Mouse (Mus musculus) hindbrain, embryonic 12.5 days (tissue): ENCODE measurements around the gene Uck1. TPM values are rescaled to one million over a fixed set of nuclear protein-coding genes. Genes with fewer than 3 reads are reported as not detected.
A peak's percentile ranks its signal among the peaks of the same experiment; 100 is the strongest.

Experiments
- ATAC-seq: fragments of 200-750 bp; cut with Nextera tagmentation; 2 replicates; pipeline ENCODE4 v1.8.0; 2017; ENCODE audit warnings: moderate TSS enrichment; ENCODE audit not compliant: low FRiP score
- H3K27ac ChIP-seq: fragments of 300-500 bp; sonication (generic); 2 replicates; pipeline ENCODE4 v1.5.1; 2016; ENCODE audit warnings: mild to moderate bottlenecking
- H3K27me3 ChIP-seq: fragments of 300-500 bp; sonication (generic); 2 replicates; pipeline ENCODE4 v1.6.1; 2016; ENCODE audit warnings: mild to moderate bottlenecking
- H3K36me3 ChIP-seq: fragments of 300-500 bp; sonication (generic); 2 replicates; pipeline ENCODE4 v1.6.1; 2016; ENCODE audit warnings: mild to moderate bottlenecking
- H3K4me1 ChIP-seq: fragments of 300-500 bp; sonication (generic); 2 replicates; pipeline ENCODE4 v1.6.1; 2016
- H3K4me2 ChIP-seq: fragments of 300-500 bp; sonication (generic); replicated peaks from 2 replicates; pipeline ENCODE4 v1.6.1; 2016; ENCODE audit warnings: mild to moderate bottlenecking
- H3K4me3 ChIP-seq: fragments of 300-500 bp; sonication (generic); 2 replicates; pipeline ENCODE4 v1.5.1; 2016; ENCODE audit warnings: mild to moderate bottlenecking
- H3K9ac ChIP-seq: fragments of 300-500 bp; sonication (generic); 2 replicates; pipeline ENCODE4 v1.6.1; 2016; ENCODE audit warnings: mild to moderate bottlenecking, moderate library complexity
- H3K9me3 ChIP-seq: fragments of 300-500 bp; sonication (generic); replicated peaks from 2 replicates; pipeline ENCODE4 v1.6.1; 2016; ENCODE audit warnings: mild to moderate bottlenecking
- WGBS: fragments of 180-500 bp; shearing (Covaris S2); methylation state at CpG from one replicate; pipeline ENCODE4 v1.1.7; 2016; 5-methylcytosine and 5-hydroxymethylcytosine counted together
- polyA plus RNA-seq: library from polyadenylated mRNA; unstranded; fragments of >200 nt; fragmentation: Nextera tagmentation; extraction: Ambion mirVana; gene quantifications from 2 replicates; pipeline ENCODE4 v1.2.1, GENCODE M21; 2016

Uck1 gene
- polyA plus RNA-seq, 1 experiment from 2014 or later: 67.3 TPM

DNA sequence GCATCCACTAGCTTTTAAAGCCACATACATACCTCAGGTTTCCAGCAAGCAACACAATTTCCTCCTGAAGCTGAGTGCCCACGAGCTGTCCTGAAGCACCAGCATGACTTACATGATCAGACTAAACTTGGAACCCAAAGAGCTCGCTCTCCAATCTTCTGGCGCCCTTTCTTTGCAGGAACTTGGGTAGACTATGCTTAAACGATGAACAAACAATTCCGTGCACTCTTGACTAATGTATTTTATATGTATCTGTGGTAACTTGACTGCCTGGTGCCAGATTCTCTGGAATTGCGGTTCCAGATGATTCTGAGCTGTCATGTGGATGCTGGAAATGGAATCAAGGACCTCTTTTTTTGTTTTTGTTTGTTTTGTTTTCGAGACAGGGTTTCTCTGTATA is 24.5 kb downstream of the Uck1 start:
- H3K36me3 ChIP-seq: peaks cover 35% of the 10 kb centered on the region
- H3K4me3 ChIP-seq: peak overlapping the region; percentile 52
- peak overlapping the region; percentile 68 for H3K9ac ChIP-seq
- H3K27me3 ChIP-seq: no peaks in the 10 kb centered on the region
- H3K4me2 ChIP-seq: peak overlapping the region; percentile 68
- peaks cover 22% of the 10 kb centered on the region for H3K4me1 ChIP-seq
- no peak for ATAC-seq
- H3K27ac ChIP-seq: peak overlapping the region; percentile 77
- WGBS: 42% methylated on average over 7 of the region's 7 CpGs
- no peaks in the 10 kb centered on the region for H3K9me3 ChIP-seq

GRCm38 (mm10) chr2:32222057-32222456 is 37.9 kb downstream of the Uck1 start:
- peaks cover 100% of the 10 kb centered on the region for H3K36me3 ChIP-seq
- H3K27ac ChIP-seq: no peak overlapping the region
- no peak overlapping the region for H3K4me2 ChIP-seq
- no peak overlapping the region for H3K9ac ChIP-seq
- 89% methylated on average over 10 of the region's 10 CpGs for WGBS
- no peak for ATAC-seq
- H3K4me3 ChIP-seq: no peak overlapping the region
- H3K9me3 ChIP-seq: no peaks in the 10 kb centered on the region
- no peaks in the 10 kb centered on the region for H3K27me3 ChIP-seq
- no peaks in the 10 kb centered on the region for H3K4me1 ChIP-seq

- no peak overlapping the region for H3K4me3 ChIP-seq
- H3K27me3 ChIP-seq: no peaks in the 10 kb centered on the region
- no peak for ATAC-seq
- 94% methylated on average over 7 of the region's 7 CpGs for WGBS
- H3K9me3 ChIP-seq: no peaks in the 10 kb centered on the region
- peaks cover 100% of the 10 kb centered on the region for H3K36me3 ChIP-seq
- no peak overlapping the region for H3K27ac ChIP-seq
- no peak overlapping the region for H3K9ac ChIP-seq
- H3K4me1 ChIP-seq: no peaks in the 10 kb centered on the region
- no peak overlapping the region for H3K4me2 ChIP-seq
These were observed 38.4 kb downstream of the Uck1 start for GRCm38 (mm10) chr2:32221577-32221976.

DNA sequence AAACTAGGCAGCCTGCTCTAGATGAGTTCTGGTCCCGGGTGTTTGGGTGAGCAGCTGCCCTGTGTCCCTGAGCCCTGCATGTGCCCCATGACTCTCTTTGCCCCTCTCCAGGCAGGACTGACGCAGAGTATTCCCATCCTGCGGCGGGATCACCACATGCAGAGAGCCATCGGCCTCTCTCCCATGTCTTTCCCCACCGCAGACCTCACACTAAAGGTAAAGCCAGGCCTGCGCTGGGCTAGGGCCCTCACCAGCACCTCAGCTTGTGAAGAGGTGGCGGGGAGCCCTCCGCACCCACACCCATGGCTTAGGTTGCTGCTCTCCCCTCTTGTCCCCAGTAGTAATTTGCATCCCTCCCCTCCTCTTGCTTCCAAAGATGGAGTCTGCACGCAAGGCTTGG is 39.0 kb downstream of the Uck1 start:
- ATAC-seq: no peak
- H3K36me3 ChIP-seq: peaks cover 100% of the 10 kb centered on the region
- WGBS: 95% methylated on average over 10 of the region's 10 CpGs

DNA sequence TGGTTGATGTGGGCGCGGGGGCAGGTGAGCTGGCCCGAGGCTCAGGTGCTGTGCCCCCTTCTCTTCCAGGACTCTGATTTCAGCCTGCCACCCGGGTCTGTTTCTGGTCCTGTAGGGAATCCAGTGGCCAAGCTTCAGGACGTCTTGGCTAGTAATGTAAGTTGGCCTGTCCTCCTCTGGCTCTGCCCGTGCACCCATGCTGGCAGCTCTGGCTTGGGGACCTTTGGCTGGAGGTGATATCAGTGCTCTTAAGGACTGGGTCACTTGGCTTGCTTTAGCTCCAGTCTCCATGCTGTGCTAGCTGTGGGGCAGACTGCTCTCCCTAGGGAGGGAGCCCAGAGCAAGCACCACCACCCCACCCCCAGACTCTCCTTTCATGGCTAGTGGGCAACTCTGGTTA is 39.9 kb downstream of the Uck1 start:
- Histone ChIP-seq H3K27ac (no peak overlapping the region), H3K4me3 (no peak overlapping the region), H3K4me2 (no peak overlapping the region), H3K36me3 (peaks cover 100% of the 10 kb centered on the region), H3K27me3 (no peaks in the 10 kb centered on the region), H3K9me3 (no peaks in the 10 kb centered on the region), H3K4me1 (no peaks in the 10 kb centered on the region), H3K9ac (no peak overlapping the region)
- ATAC-seq: no peak
- 95% methylated on average over 6 of the region's 6 CpGs for WGBS

More for the DNA sequence above, 39.0 kb downstream of the Uck1 start:
- Histone ChIP-seq H3K4me1 (no peaks in the 10 kb centered on the region), H3K4me2 (no peak overlapping the region), H3K4me3 (no peak overlapping the region), H3K9ac (no peak overlapping the region), H3K27ac (no peak overlapping the region), H3K9me3 (no peaks in the 10 kb centered on the region), H3K27me3 (no peaks in the 10 kb centered on the region)

GRCm38 (mm10) chr2:32219501-32219900 is 40.5 kb downstream of the Uck1 start:
- no peak for ATAC-seq
- no peak overlapping the region for H3K9ac ChIP-seq
- no peaks in the 10 kb centered on the region for H3K27me3 ChIP-seq
- no peak overlapping the region for H3K4me3 ChIP-seq
- 95% methylated on average over 14 of the region's 14 CpGs for WGBS
- H3K36me3 ChIP-seq: peaks cover 100% of the 10 kb centered on the region
- no peak overlapping the region for H3K27ac ChIP-seq
- H3K9me3 ChIP-seq: no peaks in the 10 kb centered on the region
- H3K4me1 ChIP-seq: no peaks in the 10 kb centered on the region
- no peak overlapping the region for H3K4me2 ChIP-seq

GRCm38 (mm10) chr2:32218541-32219334 is 41.2 kb downstream of the Uck1 start:
- Histone ChIP-seq H3K27me3 (no peaks in the 10 kb centered on the region), H3K4me3 (no peak overlapping the region), H3K4me2 (no peak overlapping the region), H3K4me1 (no peaks in the 10 kb centered on the region), H3K9me3 (no peaks in the 10 kb centered on the region), H3K36me3 (peaks cover 100% of the 10 kb centered on the region), H3K27ac (no peak overlapping the region), H3K9ac (no peak overlapping the region)
- no peak for ATAC-seq
- 87% methylated on average over 11 of the region's 11 CpGs for WGBS

- H3K4me3 ChIP-seq: no peak overlapping the region
- H3K27ac ChIP-seq: no peak overlapping the region
- no peak overlapping the region for H3K4me2 ChIP-seq
- H3K9me3 ChIP-seq: no peaks in the 10 kb centered on the region
- no peak for ATAC-seq
- H3K27me3 ChIP-seq: no peaks in the 10 kb centered on the region
- WGBS: 93% methylated on average over 5 of the region's 5 CpGs
- H3K36me3 ChIP-seq: peaks cover 100% of the 10 kb centered on the region
- no peak overlapping the region for H3K9ac ChIP-seq
- no peaks in the 10 kb centered on the region for H3K4me1 ChIP-seq
These were observed 41.8 kb downstream of the Uck1 start for GRCm38 (mm10) chr2:32218113-32218512.

GRCm38 (mm10) chr2:32217656-32218055 is 42.3 kb downstream of the Uck1 start:
- Histone ChIP-seq H3K4me2 (no peak overlapping the region), H3K4me3 (no peak overlapping the region), H3K27ac (no peak overlapping the region), H3K9ac (no peak overlapping the region), H3K36me3 (peaks cover 100% of the 10 kb centered on the region), H3K27me3 (no peaks in the 10 kb centered on the region), H3K9me3 (no peaks in the 10 kb centered on the region), H3K4me1 (no peaks in the 10 kb centered on the region)
- WGBS: 91% methylated on average over 8 of the region's 8 CpGs
- ATAC-seq: no peak

DNA sequence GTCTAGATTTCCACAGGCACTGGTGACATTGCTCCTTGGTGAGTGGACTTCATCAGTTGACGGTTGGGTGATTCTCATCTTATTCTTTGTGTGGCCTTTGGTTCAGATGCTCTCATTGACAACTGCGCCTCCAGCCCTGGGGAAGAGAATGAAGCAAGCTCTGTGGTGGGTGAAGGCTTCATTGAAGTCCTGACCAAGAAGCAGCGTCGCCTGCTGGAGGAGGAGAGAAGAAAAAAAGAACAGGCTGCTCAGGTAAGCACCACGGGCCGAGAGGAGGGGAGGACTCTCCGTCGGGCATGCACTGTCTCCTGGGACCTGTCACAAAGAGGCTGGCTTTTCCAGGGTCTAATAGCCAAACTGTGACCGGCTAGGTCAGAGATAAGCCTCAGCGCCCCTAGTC is 43.5 kb downstream of the Uck1 start:
- Histone ChIP-seq H3K27me3 (no peaks in the 10 kb centered on the region), H3K4me1 (no peaks in the 10 kb centered on the region), H3K27ac (no peak overlapping the region), H3K9me3 (no peaks in the 10 kb centered on the region), H3K4me2 (no peak overlapping the region), H3K4me3 (no peak overlapping the region), H3K36me3 (peaks cover 100% of the 10 kb centered on the region), H3K9ac (no peak overlapping the region)
- ATAC-seq: no peak
- WGBS: 88% methylated on average over 10 of the region's 10 CpGs

DNA sequence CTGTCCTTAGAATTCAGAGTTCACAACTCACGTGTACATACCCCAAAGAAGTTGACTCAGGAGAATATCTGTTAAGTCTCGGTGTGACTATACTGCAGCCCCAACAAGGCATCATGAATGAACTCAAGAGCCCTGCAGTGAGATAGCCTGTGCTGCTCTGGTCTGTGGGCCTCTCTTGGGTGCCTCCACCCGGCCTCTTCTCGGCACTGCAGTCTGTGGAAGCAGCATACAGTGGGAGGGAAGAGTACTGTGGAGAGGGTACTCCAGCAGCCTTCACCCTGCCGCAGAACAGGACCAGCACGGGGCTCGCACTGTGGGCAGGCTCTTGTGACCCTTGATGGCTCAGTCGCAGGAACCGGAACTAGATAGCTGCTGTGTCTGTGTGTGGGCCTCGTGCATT is 44.4 kb downstream of the Uck1 start:
- peaks cover 100% of the 10 kb centered on the region for H3K36me3 ChIP-seq
- H3K9ac ChIP-seq: no peak overlapping the region
- H3K27ac ChIP-seq: no peak overlapping the region
- ATAC-seq: no peak
- H3K9me3 ChIP-seq: no peaks in the 10 kb centered on the region
- H3K4me2 ChIP-seq: no peak overlapping the region
- no peaks in the 10 kb centered on the region for H3K4me1 ChIP-seq
- WGBS: 90% methylated on average over 10 of the region's 10 CpGs
- H3K27me3 ChIP-seq: no peaks in the 10 kb centered on the region
- no peak overlapping the region for H3K4me3 ChIP-seq

DNA sequence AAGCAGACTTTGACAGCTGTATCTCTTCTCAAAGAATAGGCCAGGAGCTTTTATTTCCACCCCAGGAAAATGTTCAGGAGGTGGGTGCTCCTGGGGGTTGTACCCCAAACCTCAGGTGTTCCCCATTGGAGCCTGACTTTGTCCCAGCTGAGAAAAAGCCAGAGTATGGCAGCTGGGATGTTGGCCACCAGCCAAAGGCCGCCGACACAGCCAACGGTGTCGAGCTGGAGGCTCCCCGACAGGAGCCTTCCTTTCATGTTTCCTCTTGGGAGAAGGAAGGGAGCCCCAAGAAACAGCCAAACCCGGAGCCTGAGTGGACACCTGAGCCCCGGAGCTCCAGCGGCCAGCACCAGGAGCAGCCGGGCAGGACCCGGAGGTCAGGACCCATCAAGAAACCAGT is 47.0 kb downstream of the Uck1 start:
- H3K4me2 ChIP-seq: no peak overlapping the region
- H3K9me3 ChIP-seq: no peaks in the 10 kb centered on the region
- 80% methylated on average over 10 of the region's 10 CpGs for WGBS
- no peak for ATAC-seq
- H3K27ac ChIP-seq: no peak overlapping the region
- H3K4me1 ChIP-seq: no peaks in the 10 kb centered on the region
- no peak overlapping the region for H3K4me3 ChIP-seq
- H3K36me3 ChIP-seq: peaks cover 100% of the 10 kb centered on the region
- no peak overlapping the region for H3K9ac ChIP-seq
- no peaks in the 10 kb centered on the region for H3K27me3 ChIP-seq

GRCm38 (mm10) chr2:32211689-32212088 is 48.3 kb downstream of the Uck1 start:
- Histone ChIP-seq H3K4me2 (no peak overlapping the region), H3K9me3 (no peaks in the 10 kb centered on the region), H3K27ac (no peak overlapping the region), H3K4me3 (no peak overlapping the region), H3K36me3 (peaks cover 100% of the 10 kb centered on the region), H3K9ac (no peak overlapping the region), H3K27me3 (no peaks in the 10 kb centered on the region), H3K4me1 (no peaks in the 10 kb centered on the region)
- WGBS: 95% methylated on average over 8 of the region's 8 CpGs
- ATAC-seq: no peak
